Mouse (Mus musculus) telencephalon, adult 2 months (tissue): ENCODE measurements around the gene Dazap1.

Experiments used
- DNase-seq: peaks from one replicate; pipeline ENCODE4 v3.0.0-alpha.2; 2011; ENCODE audit warnings: low read depth, low spot score

Gene Dazap1

GRCm38 (mm10) chr10:80248971-80249640, 12.2 kb upstream of the Dazap1 start, which contains the start of gene Ndufs7:
TSS of gene Ndufs7 (plus strand) at chr10:80249121.
- DNase-seq: peak; percentile 94

- DNase-seq: no peak
Measured at GRCm38 (mm10) chr10:80250059-80250458, 11.2 kb upstream of the Dazap1 start.

- no peak for DNase-seq
Measured at GRCm38 (mm10) chr10:80250573-80250972, 10.7 kb upstream of the Dazap1 start.

GRCm38 (mm10) chr10:80252011-80252410, 9.3 kb upstream of the Dazap1 start:
- DNase-seq: no peak

GRCm38 (mm10) chr10:80252493-80253274, 8.6 kb upstream of the Dazap1 start:
- no peak for DNase-seq

GRCm38 (mm10) chr10:80253551-80253950, 7.7 kb upstream of the Dazap1 start:
- no peak for DNase-seq

GRCm38 (mm10) chr10:80254331-80255297, 6.7 kb upstream of the Dazap1 start:
- no peak for DNase-seq

- DNase-seq: no peak
Measured at GRCm38 (mm10) chr10:80255881-80256535, 5.3 kb upstream of the Dazap1 start.

- DNase-seq: no peak
Measured at GRCm38 (mm10) chr10:80257936-80258335, 3.4 kb upstream of the Dazap1 start.

GRCm38 (mm10) chr10:80258752-80259462, 2.4 kb upstream of the Dazap1 start:
- DNase-seq: no peak

- no peak for DNase-seq
Measured at GRCm38 (mm10) chr10:80259463-80259805, 1.9 kb upstream of the Dazap1 start.

GRCm38 (mm10) chr10:80259861-80260641, 1.2 kb upstream of the Dazap1 start:
- no peak for DNase-seq

GRCm38 (mm10) chr10:80261585-80261968, 291 bp downstream of the Dazap1 start:
- DNase-seq: peak; percentile 87

GRCm38 (mm10) chr10:80262169-80262568, 883 bp downstream of the Dazap1 start:
- DNase-seq: no peak

- no peak for DNase-seq
Measured at GRCm38 (mm10) chr10:80262776-80263365, 1.6 kb downstream of the Dazap1 start.

GRCm38 (mm10) chr10:80264341-80265148, 3.3 kb downstream of the Dazap1 start:
- peak; percentile 99 for DNase-seq

- no peak for DNase-seq
Measured at GRCm38 (mm10) chr10:80265149-80265486, 3.8 kb downstream of the Dazap1 start.

GRCm38 (mm10) chr10:80270099-80270498, 8.8 kb downstream of the Dazap1 start:
- DNase-seq: no peak

GRCm38 (mm10) chr10:80270734-80271181, 9.5 kb downstream of the Dazap1 start:
- DNase-seq: no peak
